Mouse (Mus musculus) liver, adult (tissue): ENCODE data around the gene Hsd3b2.

Source experiments
- GATA4 ChIP-seq: IDR thresholded peaks from 2 replicates; pipeline ENCODE4 v1.6.1; 2014; ENCODE audit warnings: mild to moderate bottlenecking, low read length; ENCODE audit not compliant: insufficient replicate concordance

Hsd3b2 gene

DNA sequence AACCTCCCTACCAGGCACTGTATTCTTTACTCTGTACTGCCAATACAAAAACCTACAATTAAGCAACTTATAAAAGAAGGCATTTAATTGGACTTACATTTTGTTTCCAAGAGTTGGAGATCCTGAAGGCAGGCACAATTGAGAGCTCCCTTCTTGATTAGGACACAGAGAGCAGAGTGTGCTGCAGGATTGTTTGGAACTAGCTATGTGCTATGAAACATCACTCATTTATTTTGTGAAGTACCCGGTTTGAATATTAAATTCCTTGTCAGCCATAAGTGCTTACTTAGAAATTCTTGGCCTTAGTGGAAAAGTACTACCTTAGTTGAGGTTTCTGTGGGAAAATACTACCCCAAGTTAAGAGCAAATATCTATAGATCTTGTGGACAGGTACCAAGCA, at the start of gene Hsd3b2:
Gene Hsd3b2, minus strand, starts transcription at position 168 of the 400 bp plus-strand sequence.
- no peak for TF ChIP-seq GATA4

DNA sequence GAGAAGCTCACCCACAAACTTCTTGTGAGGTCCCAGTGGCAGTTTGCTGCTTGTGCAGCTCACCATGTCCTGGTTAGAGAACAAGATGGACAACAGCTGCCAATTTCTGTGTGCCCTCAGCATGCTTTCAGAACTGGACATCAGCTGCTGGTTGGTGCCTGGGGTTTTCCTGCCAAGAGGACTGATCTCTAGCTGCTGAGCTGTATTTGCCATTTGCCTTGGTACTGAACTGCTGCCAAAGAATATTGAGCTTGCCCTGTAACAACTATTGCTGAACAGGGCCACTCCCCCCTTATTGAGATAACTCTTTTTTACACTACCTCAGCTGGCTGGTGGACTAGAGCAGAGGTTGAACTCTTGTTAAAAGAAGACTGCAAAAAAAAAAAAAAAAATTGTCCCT, 39.8 kb upstream of the Hsd3b2 start:
- peak; percentile 75; the same call in 1 of the 2 replicates for TF ChIP-seq GATA4

DNA sequence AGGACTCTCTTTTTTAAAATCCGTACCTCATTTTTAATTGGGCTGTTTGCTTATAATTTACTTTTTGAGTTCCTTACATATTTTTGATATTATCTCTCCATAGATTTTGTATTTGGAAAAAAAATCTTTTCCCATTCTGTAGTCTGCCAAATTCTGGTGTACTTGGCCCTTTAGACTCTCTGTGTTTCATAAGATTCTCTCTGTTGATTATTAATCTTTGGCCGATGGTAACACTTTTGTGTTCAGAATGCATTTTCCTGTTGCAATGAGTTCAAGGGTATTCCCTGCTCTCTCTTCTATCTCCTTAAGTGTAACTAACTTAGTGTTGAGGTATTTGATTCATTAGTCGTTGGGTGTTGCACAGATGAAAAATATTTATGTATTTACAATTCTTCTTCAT, 32.5 kb upstream of the Hsd3b2 start:
- TF ChIP-seq GATA4 = no peak

DNA sequence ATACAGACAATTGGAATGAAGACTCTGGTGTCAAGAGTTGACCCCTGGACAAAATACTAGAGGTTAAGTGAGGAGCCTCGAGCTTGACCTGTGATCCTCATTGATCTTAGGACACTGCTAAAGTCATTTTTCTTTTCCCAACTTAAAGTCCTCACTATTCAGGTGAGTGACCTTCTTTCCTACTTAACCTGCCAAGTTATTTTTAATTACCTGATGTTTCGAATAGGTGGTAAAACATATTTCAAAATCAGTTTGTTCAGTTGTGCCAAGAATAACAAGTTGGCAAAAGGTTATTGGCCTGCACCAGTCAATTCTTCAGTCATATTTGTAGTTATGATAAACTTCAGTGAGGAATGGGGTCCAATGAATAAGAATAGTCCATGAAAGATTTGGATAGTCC, 27.8 kb upstream of the Hsd3b2 start:
- TF ChIP-seq GATA4 = no peak

DNA sequence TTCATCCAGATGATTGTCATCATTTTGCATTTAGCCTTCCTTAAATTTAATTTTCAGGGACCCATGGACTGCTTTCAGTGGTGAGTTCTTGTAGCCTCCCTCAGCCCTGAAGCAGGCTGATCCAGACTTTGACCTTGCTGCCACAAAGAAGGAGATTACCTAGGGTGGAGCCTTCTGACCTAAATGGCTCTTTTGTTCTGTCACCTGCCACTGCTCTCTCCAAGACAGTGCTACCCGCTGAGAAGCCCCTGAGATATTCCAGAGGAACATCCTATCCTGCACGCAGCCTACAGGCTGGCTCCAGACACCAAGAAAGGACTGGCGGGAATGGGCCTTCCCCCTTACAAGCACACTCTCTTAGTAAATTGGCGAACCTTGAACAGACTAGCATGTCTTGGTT, 10.0 kb upstream of the Hsd3b2 start:
- no peak for TF ChIP-seq GATA4

DNA sequence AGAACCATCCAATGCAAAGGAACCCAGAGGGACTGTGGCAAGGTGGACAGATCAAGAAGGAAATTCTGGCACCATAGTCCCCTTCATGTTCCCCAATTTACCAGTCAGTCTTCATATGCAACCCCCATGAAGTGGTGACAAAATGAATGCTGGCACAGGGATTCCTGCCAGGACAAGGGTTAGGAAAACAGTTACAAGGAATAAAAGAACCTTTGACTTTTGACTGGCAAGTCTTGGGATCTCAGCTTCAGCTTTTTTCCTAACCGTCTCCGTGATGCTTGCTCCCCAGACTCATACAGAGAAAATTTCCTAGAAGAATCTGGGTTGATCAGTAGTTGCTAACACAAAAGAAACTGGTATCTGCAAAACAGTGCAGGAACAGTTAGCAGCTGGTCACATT, 9.4 kb upstream of the Hsd3b2 start:
- no peak for TF ChIP-seq GATA4

DNA sequence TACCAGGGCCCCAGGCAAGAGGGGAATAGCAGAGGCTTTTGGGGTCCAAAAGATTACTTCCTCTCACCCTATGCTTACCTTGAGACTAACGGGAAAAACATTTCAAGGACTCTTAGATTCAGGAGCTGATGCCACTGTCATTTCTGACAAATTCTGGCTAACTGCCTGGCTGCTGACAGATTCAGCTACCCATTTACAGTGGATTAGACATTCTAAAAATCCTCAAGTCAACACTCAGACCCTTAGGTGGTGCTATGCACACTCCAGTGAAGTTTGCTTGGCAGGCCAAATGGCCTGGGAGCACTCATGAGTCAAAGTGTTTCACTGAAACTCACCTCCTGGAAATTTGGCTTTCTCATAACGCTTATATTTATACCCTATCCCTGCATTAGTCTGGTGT, 1.9 kb upstream of the Hsd3b2 start:
- TF ChIP-seq GATA4 = no peak

DNA sequence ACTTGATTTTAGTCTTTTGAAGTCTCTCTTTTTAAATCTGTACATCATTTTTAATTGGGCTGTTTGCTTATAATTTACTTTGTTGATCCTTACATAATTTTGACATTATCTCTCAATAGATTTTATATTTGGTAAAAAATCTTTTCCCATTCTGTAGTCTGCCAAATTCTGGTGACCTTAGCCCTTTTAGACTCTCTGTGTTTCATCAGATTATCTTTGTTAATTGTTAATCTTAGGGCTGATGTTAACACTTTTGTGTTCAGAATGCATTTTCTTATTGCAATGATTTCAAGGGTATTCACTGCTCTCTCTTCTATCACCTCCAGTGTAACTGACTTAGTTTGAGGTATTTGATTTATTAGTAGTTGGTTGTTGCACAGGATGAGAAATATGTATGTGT, 3.6 kb downstream of the Hsd3b2 start:
- TF ChIP-seq GATA4 = no peak

DNA sequence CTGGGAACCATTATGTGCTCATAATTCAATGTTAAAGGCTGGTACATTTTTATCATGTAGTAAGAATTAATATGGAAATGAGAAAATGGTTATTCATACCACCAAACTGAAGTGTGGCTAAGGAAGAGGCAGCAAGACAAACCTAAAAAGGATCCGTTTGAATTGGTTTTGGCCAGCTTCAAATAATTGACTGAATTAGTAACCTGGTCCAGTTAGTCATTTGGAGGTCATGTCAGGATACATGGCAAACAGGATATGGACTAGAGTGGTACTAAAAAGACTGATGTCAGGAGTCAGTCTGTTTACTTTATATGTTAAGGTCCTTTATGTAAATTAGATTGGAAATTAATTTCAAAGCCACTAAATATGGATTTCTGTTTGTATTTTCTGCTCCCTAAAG, 41.9 kb downstream of the Hsd3b2 start:
- no peak for TF ChIP-seq GATA4

DNA sequence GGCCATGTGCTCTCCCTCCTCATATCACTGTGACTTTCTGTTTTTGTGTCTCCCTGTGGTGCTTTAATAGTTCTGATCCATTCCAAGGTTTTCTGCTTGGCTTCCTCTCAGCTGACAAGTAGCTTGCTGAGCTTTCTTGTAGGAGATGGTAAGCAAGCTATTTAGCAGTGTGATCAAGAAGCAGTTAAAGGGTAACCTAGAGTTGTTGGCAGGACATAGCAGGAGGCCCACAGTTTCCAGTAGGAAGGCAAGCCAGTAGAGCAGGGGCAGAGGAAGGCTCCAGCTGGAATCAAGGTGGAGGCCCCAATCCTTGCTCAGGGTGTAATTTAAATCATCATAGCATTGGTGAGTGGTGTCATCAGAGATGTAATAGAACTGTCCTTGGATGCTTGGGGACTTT, 43.6 kb downstream of the Hsd3b2 start:
- no peak for TF ChIP-seq GATA4
